Mouse (Mus musculus) large intestine, adult 2 months (tissue): Measurements from ENCODE around the gene Car5a. TPM values are rescaled to one million over a fixed set of nuclear protein-coding genes. Genes with fewer than 3 reads are reported as not detected.

Experiments used
- DNase-seq: peaks from one replicate; pipeline ENCODE4 v3.0.0-alpha.2; 2012; ENCODE audit warnings: low read depth, low spot score
- WGBS: fragments of 180-500 bp; shearing (Covaris S2); methylation state at CpG from one replicate; pipeline ENCODE4 v1.1.7; 2018; 5-methylcytosine and 5-hydroxymethylcytosine counted together
- polyA plus RNA-seq: library from polyadenylated mRNA; depleted of rRNA; stranded (reverse); fragments of >200 nt; gene quantifications from 2 replicates; pipeline ENCODE4 v1.2.3, GENCODE M21; 2012

Gene Car5a
- polyA plus RNA-seq, 1 experiment: 0.10 TPM

DNA sequence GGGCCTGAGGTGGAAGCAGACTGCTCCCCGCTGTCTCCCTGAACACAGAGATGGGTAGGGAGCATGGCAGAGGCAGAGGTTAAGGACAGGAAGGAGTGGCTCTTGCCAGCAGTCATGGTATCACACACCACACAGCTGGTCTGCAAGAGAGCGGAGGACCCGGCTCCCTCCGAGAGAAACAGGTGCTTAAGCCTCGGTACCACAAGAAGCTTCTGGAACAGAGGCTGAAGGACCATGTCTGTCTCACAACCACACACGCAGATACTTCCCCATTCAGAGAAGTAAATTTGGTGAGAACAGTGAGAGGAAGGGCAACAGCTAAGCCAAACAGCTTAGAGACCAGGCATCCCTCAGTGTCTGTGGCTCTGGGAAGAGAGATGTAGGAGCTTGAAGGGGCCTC is 33.3 kb downstream of the Car5a start:
- DNase-seq: no peak
- 87% methylated on average over 6 of the region's 6 CpGs for WGBS

DNA sequence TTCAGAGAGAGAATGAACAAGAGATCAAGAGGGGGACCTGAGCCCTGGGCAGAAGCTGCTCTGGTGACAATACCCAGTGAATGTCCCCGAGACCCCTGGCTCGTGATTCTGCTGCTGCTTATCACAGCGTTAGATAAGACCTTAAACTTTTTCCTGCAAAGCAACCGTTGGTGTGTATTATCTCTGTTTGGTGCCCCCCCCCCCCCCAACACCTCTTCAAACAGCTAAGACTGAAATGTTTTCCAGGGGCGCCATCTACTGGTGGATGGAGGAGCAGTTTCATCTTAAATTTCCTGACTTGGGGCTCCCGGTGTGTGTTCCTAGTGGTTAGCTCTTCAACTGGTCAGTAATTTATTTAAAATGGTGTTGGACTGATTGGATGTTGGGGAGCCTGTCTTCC is 35.0 kb downstream of the Car5a start:
- 1% methylated on average over 6 of the region's 6 CpGs for WGBS
- peak; percentile 64 for DNase-seq

DNA sequence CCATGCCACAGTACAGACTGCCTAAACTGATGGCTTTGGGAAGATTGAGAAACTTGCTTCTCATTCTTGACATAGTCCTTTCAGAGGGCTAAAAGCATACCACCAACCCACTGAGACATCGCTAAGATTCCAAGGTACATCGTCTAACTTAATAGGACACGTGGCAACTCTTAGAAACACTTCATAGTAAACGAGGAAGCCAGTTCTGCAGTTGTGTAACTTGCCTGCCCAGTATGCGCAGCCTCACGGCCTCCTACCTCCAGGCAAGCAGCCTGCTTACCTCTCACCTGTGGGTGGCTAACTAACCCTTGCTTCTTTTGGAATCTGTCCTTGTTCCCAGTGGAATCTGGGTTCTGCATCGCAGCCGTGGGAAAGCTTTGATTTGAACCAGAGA is 35.6 kb downstream of the Car5a start:
- DNase-seq: no peak
- 45% methylated on average over 8 of the region's 8 CpGs for WGBS

DNA sequence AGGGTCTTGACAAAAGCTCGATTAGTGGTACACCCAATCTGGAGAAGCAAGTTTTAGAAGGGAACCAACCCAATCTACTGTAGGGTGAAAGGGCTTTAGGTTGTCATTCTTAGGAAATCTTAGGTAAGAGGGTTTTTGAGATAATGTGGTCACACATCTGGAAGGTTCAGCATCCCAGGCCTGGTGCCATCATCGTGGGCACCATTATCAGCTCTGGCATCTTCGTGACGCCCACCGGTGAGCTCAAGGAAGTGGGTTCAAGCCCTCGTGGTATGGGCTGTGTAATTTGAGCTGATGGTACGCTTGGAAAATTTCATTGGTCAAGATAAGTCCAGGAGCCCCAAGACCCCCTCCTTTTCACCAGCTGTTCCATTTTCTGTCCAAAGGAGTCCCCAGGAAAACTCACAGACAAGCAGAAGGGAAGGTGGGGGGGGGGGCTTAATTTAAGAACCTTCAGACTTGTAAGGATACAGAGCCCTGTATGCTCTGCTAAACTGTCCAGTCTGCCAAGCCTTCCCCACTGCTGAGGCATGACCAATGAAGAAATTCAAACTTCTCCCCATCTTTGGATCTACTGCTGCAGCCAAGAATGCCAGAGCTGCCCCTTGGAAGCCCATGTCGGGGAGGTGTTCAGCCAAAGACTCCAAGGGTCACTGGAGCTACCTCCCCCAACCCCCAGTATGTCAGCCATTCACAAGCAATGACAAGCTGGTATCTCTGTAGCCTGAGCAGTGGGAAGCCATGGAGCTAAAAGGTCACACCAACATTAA is 36.1 kb downstream of the Car5a start:
- WGBS: 62% methylated on average over 8 of the region's 8 CpGs
- DNase-seq: no peak

DNA sequence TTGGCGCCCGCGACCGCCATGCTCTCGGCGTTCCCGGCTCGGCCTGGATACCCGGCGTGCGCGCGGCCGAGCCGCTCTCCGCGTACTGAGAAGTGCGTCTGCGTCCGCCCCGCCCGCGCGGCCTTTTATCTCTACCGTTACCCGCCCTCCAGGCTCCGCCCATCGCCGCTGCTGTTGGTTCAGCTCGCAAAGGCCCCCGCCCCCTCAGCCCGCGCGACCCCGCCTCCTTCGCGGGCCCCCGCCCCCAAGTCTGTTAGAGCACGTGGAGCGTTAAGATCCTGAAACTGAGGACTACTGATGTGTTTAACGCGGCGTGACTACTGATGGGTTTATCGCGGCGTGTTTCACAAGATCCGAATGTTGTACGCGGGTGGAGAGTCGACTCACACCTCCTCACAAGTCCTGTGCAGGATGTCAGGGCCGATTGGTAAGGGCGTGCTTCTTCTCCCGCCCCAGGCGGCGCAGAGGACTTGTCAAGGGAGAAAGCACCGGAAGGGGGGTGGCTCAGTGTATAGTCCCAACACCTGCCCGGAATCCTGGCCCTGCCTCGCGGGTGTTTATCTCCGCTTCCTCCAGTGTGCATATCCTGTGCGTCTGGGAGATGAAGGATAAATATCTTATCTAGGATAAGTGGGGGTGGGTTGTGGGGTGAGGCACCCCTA is 37.0 kb downstream of the Car5a start, which contains the start of gene Slc7a5:
Gene Slc7a5 (minus strand): TSS at position 108 of the 662 bp plus-strand sequence.
- under 1% methylated on average over 61 of the region's 61 CpGs for WGBS
- DNase-seq: peak; percentile 71

DNA sequence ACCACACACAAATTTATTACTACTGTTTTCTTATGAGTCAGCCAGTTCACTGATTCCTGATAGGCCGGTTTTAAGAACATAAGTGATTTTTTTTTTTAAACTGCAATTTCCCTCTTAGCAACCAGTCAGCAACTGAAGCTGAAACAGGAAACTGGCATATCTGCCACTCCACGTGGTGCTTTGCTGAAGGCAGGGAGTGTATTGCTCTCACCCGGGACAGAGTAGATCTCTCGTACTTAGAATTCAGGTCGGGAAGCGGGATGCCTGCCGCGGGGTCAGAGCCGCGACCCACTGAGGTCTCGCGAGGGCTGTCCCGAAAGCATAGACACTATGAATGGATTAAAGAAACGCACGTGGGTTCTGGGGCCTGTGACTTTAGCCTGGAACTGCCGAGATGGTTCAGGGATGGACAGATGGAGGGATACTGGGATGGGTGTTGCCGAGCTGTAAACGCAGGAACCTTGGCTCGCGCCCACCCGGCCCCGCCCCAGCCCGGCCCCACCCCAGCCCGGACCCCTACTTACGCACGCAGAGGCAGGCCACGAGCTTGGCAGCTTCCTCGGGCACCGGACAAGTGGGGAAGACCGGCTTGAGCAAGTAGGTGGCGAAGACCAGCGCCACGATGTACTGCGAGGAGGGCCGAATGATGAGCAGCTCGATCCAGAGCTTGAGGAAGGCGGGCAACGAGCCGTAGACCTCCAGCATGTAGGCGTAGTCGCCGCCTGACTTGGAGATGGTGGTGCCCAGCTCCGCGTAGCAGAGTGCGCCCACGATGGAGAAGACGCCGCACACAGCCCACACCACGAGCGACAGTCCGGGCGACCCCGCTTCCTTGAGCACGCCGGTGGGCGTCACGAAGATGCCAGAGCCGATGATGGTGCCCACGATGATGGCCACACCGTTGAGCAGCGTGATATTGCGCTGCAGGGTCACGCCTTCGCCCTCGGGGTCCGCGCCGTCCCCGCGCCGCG is 37.9 kb downstream of the Car5a start:
- DNase-seq: peak; percentile 62
- under 1% methylated on average over 72 of the region's 72 CpGs for WGBS

DNA sequence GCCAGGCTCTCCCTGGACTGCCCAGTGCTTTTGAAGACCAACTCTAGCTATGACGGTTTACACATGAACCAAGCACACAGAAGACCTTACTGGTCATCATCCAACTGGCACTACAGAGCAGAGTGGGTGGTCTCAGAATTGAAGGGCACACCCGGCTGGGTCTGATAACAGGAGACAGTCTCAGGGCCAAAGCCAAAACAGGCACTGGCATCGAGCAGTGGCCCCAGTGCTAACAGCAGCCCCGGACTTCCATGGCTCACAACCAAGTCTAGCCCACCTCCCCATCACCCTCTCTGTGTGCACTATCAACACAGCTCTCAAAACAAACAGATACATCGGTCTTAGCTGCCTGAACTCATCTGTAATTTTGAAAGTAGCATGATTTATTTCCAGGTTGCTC is 38.8 kb downstream of the Car5a start:
- WGBS: 22% methylated on average over 5 of the region's 5 CpGs
- DNase-seq: no peak

DNA sequence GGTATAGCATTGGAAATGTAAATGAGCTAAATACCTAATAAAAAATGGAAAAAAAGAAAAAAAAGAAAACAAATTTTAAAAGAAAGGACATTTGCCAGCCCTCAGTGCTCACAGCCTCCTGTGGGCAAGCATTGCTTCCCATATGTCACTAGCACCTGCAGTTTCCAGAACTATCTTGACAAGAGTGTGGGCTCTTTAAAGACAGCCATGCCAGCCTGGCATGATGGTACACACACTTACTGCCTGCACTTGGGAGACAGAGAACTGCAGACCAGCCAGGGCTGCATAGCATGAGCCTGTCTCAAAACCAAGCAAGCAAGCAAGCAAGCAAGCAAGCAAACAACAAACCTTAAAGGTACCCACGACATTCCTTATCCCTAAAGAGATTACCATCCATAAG is 39.3 kb downstream of the Car5a start:
- WGBS: 27% methylated on average over 1 of the region's 1 CpGs
- DNase-seq: no peak

DNA sequence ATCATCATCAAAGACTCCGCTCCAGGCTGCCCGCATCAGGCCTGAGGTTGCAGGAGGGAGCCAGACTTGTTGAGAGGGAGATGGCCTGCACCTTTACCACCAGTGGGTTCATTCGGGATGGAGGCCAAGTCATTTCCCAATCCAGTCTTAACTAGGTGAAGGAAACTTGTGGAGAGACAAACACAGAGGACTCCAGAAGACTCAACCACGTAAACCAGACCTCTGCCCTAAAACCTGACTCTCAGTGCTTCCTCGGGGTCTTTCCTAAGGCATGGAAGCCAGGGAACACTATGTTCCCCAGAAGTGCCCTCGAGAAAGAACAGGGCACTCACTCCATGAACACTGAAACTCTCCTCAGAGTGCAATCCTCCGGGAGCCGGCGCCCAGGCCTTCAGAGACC is 39.7 kb downstream of the Car5a start:
- no peak for DNase-seq
- WGBS: 75% methylated on average over 9 of the region's 9 CpGs

DNA sequence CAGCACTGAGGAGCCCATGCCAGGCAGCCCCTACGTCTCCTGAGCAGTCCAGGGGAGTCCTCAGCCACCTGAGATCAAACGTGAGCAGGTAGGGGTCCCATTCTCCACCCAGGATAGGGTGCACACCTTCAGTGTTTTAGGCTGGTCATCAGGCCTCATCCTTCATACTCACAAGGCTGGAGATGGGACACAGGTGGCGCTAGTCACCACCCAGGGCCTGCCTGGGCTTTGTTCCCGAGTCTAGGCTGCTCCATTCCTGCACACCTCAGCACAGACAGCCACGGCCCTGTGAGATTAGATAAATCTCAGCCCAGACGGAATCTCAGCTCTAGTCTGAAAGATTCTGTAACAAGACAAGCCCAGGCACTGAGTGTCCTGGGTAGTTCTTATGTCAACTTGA is 40.7 kb downstream of the Car5a start:
- 67% methylated on average over 6 of the region's 6 CpGs for WGBS

DNA sequence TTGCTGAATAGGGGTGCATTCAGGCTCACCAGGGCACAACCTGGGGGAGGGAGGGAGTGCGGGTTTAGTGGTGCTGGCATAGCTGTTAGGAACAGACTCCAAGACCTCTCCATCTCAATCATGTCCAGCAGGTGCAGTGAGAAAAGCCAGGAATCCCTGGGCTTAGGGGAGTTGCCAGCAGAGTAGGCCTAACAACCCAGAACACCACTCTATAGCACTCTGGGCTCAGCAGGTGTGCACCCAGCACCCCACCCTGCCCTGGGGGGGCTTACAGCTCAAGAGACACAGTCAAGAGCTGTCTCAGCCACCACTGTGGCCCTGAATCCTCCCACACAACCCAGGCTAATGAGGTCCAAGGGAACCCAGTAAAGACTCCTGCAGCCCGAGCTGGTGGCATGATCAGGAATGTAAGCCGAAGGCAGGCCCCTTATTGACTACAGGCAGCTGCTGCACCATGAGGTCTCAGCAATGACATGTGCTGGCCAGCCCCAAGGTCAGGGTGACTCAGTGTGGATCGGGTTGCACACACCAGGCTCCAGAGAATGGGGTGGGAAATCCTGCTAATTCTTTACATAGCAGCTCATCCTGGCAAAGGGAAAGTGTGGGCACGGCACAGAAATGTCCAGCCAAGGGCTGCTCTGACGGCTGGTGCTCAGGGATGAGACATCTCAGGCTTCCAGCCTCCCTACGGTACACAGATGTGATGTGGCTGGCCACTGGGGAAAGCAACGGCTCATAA is 43.0 kb downstream of the Car5a start:
- no peak for DNase-seq

More for the DNA sequence above, 40.7 kb downstream of the Car5a start:
- DNase-seq: no peak

DNA sequence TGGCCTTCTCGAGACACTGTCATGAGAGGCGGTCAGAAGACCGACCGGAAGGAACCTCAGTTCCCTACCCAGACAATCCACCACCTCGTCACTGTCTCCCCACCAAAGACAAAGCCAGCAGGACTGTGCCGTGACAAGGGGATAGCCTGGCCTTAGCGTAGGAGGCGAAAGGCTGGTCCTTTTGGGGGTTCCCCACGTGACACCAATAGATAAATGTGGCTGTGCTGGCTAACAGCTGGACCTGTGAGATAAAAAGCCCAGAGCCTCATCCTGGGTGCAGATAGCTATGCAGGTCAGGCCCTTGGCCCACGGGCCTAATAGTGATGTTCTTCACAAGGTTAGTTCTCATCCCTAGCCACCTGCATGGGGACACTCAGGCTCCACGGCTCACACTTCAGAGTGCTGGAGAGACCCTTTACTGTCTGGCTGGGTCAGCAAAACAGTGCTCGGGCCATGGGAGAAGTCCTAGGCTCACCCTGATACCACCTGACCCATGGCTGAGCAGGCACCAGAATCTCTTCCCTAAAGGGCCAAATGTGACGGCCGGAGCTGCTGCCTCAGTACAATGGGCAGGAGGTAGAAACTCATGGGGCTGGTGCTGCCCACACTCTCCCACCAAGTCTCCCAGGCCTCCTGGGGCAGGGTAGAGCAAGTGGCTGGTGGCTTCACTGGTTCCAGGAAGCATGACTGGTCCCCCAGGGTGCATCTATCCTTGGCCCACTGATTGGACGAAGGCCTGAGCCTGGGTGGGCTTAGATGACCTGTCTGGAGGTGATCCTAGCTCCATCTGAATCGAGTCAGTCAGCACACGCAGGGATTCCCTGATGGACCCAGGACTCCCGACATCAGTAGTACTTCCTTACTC is 45.3 kb downstream of the Car5a start:
- no peak for DNase-seq
- WGBS: 79% methylated on average over 18 of the region's 18 CpGs

More for the DNA sequence above, 43.0 kb downstream of the Car5a start:
- 57% methylated on average over 8 of the region's 8 CpGs for WGBS

DNA sequence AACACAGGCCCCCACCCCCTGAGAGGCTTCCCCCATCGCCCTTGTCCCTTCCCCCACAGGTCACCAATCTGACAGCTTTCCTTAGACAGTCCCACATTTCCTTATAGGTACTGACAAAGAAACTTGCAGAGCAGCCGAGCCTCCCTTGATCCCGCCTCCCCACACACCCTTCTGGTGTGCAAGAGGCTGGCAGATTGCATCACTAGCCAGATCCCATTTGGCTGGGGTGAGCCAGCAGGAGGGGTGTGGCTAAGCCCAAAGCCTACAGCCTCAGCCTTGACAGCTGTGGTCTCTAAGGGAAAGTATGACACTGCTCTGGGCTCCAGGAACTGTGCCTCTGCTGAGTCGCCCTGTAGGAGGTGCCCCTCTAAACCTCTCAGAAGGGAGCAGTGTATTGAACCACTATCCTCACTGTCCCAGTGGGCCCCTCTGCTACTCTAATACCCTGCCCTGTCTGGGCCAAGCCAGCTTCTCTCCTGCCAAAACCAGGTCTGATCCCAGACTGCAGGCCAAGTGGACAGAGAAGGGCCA is 46.2 kb downstream of the Car5a start:
- WGBS: 3% methylated on average over 4 of the region's 4 CpGs
- DNase-seq: peak; percentile 79

DNA sequence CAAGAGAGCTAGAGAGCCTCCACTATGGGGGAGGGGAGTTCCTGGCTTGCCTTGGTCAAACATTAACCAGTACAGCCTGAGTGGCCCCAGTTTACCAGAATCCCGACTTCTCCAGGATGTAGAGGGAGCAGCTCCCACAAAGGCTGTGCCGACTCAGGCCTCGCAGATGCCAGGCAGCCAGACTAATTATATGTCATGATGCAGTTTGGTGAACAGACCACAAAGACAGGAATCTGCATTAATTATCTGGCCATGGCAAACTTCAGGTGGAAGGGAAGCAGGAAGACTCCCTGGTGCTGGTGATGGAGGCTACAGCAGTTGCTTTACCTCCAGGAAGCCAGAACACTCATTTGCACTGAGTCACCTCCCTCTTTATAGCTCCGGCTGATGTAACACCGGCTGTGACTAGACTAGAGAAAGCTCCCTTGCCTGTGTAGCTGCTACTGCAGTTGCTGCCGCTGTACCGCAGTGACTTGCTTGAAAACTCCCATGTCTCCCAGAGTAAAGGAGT is 46.8 kb downstream of the Car5a start:
- DNase-seq: peak; percentile 59
- WGBS: 8% methylated on average over 7 of the region's 7 CpGs

DNA sequence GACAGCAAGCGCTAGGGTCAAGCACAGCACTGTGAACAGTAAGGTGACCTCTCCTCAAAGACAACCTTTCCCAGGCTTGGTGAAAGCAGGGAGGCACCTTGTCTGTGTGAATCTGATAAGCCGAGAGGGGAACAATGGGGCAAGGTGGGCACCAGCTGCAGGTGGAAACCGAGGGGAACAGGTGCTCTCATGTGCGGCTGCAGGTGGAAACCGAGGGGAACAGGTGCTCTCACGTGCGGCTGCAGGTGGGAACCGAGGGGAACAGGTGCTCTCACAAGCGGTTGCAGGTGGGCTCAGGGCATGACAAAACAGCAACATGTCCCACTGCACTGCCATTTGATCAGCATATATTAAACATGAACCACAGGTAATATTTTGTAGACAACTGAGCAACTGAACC is 47.5 kb downstream of the Car5a start:
- WGBS: 48% methylated on average over 9 of the region's 9 CpGs

DNA sequence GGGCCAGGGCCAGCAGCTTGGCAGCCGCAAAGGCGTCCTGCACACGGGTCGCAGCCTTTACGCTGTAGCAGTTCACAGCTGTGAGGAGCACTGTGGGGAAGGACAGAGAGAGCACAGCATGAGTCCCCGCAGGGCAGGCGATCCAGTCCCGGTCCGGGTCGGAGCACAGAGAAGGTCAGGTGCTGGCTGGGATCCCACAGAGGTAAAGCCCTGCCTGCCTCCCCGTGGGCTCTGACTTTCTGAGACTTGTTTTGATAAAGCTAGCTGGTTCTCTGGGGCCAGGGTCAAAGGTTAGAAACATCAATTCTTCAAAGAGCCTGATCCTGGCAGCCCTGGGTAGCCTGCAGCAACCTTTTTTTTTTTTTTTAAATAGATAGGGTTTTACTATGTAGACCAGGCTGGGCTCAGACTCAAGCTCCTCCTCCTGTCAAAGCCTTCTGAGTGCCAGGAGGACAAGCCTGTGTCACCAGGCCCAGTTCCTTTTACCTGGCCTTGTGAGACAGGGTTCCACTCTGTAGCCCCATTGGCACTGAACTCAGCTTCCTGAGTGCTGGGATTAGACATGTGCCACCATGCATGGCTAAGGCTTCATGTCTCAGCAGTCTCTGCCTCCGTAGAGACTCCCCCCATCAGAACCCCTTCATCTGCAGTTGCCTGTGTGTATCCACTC is 48.1 kb downstream of the Car5a start:
- WGBS: 46% methylated on average over 12 of the region's 12 CpGs
- no peak for DNase-seq

More for the DNA sequence above, 47.5 kb downstream of the Car5a start:
- DNase-seq: no peak

DNA sequence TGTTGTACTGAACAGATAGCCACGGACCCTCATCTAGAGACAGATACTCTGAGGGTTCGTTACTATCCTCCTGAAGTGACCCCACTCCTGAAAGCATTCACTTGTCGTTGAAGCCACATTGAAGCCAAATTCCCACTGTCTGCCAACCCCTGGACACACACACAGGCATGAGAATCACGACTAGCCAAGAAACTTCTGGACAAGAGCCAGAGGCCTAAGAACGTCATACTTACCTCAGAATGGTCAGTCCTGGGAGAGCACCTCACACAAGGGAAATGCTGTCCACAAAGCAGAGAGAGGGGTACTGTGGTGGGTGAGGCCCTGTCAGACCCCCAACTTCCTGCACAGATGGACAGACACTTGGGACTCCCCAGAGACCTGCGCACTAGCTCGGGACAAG is 48.8 kb downstream of the Car5a start:
- DNase-seq: no peak
- WGBS: 60% methylated on average over 7 of the region's 7 CpGs

DNA sequence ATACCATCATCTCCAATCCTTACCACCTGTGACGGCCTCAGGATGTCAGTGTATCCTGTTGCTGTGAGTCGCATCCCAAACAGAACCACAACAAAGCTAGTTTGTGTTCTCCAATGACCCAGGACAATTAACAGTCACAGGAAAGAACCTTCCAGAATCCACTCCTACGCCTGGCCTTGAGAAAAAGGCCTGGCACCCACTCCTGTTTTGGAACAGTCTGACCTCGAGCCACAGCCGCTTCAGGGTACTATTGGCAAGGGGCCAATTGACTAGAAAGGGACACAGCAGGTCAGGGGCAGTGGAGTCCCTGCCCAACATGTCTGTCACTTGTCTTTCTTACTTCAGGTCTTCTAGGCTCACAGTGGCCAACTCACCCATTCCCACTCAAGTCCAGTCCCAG is 51.8 kb downstream of the Car5a start:
- 75% methylated on average over 5 of the region's 5 CpGs for WGBS
- no peak for DNase-seq
